Mouse (Mus musculus): ENCODE results near the gene Pitx3.

- TF ChIP-seq CTCF (IDR thresholded peaks at IDR 0.05; ENCODE audit: extremely low read depth, insufficient read depth, low read length) = no peak
- TF ChIP-seq POLR2A (IDR thresholded peaks at IDR 0.05; ENCODE audit: extremely low read depth, insufficient read depth, low read length) = no peak
Measured at GRCm38 (mm10) chr19:46096396-46096795, 51.7 kb downstream of the Pitx3 start.
